Mouse (Mus musculus): ENCODE data around the gene Arntl.

DNA sequence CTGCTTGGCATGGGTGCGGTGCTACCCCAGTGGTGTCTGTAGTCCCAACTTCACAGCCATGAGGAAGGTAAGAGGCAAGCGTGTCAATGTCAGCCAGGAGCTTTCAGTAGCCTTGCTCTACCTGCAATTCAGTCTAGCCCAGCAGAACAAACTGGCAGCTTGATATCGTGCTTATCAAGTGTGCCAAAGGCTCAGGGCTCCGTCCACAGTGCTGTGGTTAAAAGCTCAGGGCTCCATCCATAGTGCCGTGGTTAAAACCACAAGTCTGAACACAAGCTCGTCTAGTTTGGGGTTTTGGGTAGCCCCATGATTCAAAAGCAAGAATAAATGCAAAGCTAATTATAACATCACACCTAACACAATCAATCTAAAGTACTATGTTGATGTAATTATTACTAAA is 87.3 kb downstream of the Arntl start:
- TF ChIP-seq POLR2AphosphoS5 (IDR thresholded peaks at IDR 0.05; ENCODE audit: insufficient replicate concordance, low read depth, low read length), result no peak
- TF ChIP-seq CTCF (IDR thresholded peaks at IDR 0.05; ENCODE audit: low read depth, low read length), result no peak

All from G1E (cell line).